Mouse (Mus musculus) stomach, embryonic 16.5 days (tissue): ENCODE results near the gene Rxra. TPM values are rescaled to one million over a fixed set of nuclear protein-coding genes. Genes with fewer than 3 reads are reported as not detected.

Source experiments
- ATAC-seq: fragments of 200-750 bp; cut with Nextera tagmentation; 2 replicates; pipeline ENCODE4 v1.8.0; 2017; ENCODE audit warnings: moderate number of reproducible peaks, moderate TSS enrichment; ENCODE audit not compliant: insufficient read depth, low FRiP score
- H3K27ac ChIP-seq: fragments of 300-500 bp; sonication (generic); 2 replicates; pipeline ENCODE4 v1.5.1; 2014; ENCODE audit warnings: low read length
- H3K27me3 ChIP-seq: fragments of 300-500 bp; sonication (generic); 2 replicates; pipeline ENCODE4 v1.6.1; 2014; ENCODE audit warnings: low read length, control low read depth, mixed read lengths; ENCODE audit not compliant: control insufficient read depth, insufficient read depth
- H3K36me3 ChIP-seq: fragments of 300-500 bp; sonication (generic); 2 replicates; pipeline ENCODE4 v1.6.1; 2014; ENCODE audit warnings: low read length; ENCODE audit not compliant: control insufficient read depth, insufficient read depth
- H3K4me1 ChIP-seq: fragments of 300-500 bp; sonication (generic); 2 replicates; pipeline ENCODE4 v1.6.1; 2014; ENCODE audit warnings: low read length, control low read depth, mixed read lengths; ENCODE audit not compliant: control insufficient read depth, insufficient read depth
- H3K4me2 ChIP-seq: fragments of 300-500 bp; sonication (generic); 2 replicates; pipeline ENCODE4 v1.6.1; 2014; ENCODE audit warnings: low read depth, low read length, mixed read lengths
- H3K4me3 ChIP-seq: fragments of 300-500 bp; sonication (generic); replicated peaks from 2 replicates; pipeline ENCODE4 v1.5.1; 2014; ENCODE audit warnings: mild to moderate bottlenecking, low read length
- H3K9ac ChIP-seq: fragments of 300-500 bp; sonication (generic); 2 replicates; pipeline ENCODE4 v1.6.1; 2014; ENCODE audit warnings: low read length
- H3K9me3 ChIP-seq: fragments of 300-500 bp; sonication (generic); replicated peaks from 2 replicates; pipeline ENCODE4 v1.6.1; 2016; ENCODE audit warnings: low read length, control low read depth; ENCODE audit not compliant: control insufficient read depth
- WGBS: fragments of 180-500 bp; shearing (Covaris S2); extraction: QIAGEN DNeasy Blood & Tissue Kit; methylation state at CpG from one replicate; pipeline ENCODE4 v1.1.7; 2014; 5-methylcytosine and 5-hydroxymethylcytosine counted together
- polyA plus RNA-seq: library from polyadenylated mRNA; unstranded; fragments of >200 nt; fragmentation: Nextera tagmentation; extraction: Ambion mirVana; gene quantifications from 2 replicates; pipeline ENCODE4 v1.2.1, GENCODE M21; 2015

Gene Rxra
- polyA plus RNA-seq, 1 experiment from 2014 or later = 11.9 TPM

DNA sequence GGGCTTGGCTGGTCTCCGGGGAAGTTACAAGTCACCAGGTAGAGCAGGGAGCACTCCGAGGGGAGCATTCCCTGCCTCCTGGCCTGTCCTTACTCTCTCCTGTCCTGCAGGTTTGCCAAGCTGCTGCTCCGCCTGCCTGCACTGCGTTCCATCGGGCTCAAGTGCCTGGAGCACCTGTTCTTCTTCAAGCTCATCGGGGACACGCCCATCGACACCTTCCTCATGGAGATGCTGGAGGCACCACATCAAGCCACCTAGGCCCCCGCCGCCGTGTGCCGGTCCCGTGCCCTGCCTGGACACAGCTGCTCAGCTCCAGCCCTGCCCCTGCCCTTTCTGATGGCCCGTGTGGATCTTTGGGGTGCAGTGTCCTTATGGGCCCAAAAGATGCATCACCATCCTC, 83.2 kb downstream of the Rxra start:
- Histone ChIP-seq H3K36me3 (peaks cover 15% of the 10 kb centered on the region), H3K4me2 (no peak overlapping the region), H3K27ac (peak overlapping the region; percentile 87), H3K4me3 (no peak overlapping the region), H3K9me3 (no peaks in the 10 kb centered on the region), H3K27me3 (no peaks in the 10 kb centered on the region), H3K4me1 (peaks cover 28% of the 10 kb centered on the region), H3K9ac (no peak overlapping the region)
- no peak for ATAC-seq
- WGBS = 87% methylated on average over 14 of the region's 14 CpGs

DNA sequence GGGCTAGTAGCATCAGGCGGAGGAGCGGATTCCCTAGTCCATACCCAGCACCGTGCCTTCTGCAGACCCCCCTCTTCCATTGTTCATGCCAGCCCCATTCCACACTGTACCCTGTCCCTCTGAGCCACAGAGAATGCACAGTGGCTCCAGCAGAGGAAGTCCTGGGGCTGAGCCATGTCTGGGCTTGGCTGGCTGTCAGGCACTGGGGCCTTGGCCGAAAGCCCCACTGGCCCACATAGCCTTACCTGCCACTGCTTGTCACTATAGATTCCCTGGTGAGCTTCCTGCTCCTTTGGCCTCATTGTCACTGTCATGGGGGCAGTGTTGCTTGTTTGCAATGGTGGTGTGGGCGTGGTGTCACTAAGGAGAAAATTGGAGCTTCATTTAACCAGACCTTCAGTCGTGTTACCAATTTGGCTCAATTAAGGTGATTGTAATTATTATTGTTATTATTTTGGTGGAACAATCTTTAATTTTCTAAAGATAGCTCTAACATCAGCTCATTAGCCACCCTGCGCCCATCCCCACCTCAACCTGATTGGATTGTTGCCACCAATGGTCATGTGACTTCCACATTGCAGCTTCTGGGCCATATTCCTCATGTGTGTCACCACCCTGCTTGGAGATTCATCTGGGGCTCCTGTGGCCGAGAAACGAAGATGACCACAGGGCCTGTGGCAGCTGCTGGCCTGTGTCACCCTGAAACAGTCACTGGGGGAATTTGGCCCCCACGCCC, 85.2 kb downstream of the Rxra start:
- no peak overlapping the region for H3K9ac ChIP-seq
- no peak overlapping the region for H3K4me3 ChIP-seq
- H3K9me3 ChIP-seq = no peaks in the 10 kb centered on the region
- no peak for ATAC-seq
- H3K27me3 ChIP-seq = no peaks in the 10 kb centered on the region
- H3K36me3 ChIP-seq = peaks cover 7% of the 10 kb centered on the region; the same call in 1 of the 2 replicates
- 91% methylated on average over 10 of the region's 10 CpGs for WGBS
- H3K4me2 ChIP-seq = no peak overlapping the region
- no peak overlapping the region for H3K27ac ChIP-seq
- H3K4me1 ChIP-seq = peaks cover 32% of the 10 kb centered on the region

DNA sequence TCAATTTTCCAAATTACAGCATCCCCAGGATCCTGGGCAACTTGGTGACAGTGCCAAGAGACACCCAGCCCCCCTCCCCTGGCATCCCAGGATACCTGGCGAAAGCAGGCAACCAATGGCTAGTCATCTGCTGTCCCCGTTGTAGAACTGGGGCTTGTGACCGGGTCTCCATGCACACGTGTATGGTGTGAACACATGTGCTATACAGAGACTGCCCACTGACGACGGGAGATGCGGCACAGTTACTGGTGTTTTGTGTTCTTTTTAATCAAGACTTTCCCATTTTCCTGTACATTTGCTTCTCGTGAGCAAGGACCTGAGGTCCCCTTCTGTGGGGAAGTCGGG, 85.7 kb downstream of the Rxra start:
- H3K9ac ChIP-seq = no peak overlapping the region
- no peaks in the 10 kb centered on the region for H3K9me3 ChIP-seq
- H3K4me2 ChIP-seq = no peak overlapping the region
- H3K4me3 ChIP-seq = no peak overlapping the region
- no peak overlapping the region for H3K27ac ChIP-seq
- H3K36me3 ChIP-seq = peaks cover 4% of the 10 kb centered on the region; the same call in 1 of the 2 replicates
- no peaks in the 10 kb centered on the region for H3K27me3 ChIP-seq
- 88% methylated on average over 9 of the region's 9 CpGs for WGBS
- peaks cover 32% of the 10 kb centered on the region for H3K4me1 ChIP-seq
- ATAC-seq = no peak

DNA sequence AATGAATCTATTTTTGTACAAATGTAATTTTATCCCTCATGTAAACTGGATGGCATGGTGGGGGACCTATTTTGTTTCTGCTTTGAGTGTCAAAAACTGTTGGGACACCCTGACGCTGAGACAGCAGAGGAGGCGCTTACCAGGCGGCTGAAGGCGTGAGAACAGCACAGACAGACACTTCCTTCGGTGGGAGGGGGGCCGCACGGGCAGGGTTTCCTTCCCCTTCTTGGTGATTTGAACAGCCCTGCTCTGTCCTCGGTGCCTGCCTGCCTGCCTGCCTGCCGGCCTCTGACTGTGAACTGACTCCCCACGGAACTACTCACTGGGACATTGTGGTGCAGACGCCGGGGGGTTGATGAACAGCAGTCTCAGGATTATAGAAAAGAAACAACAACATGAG, 86.3 kb downstream of the Rxra start:
- H3K4me3 ChIP-seq = no peak overlapping the region
- no peak overlapping the region for H3K4me2 ChIP-seq
- no peak overlapping the region for H3K27ac ChIP-seq
- WGBS = 60% methylated on average over 12 of the region's 12 CpGs
- H3K27me3 ChIP-seq = no peaks in the 10 kb centered on the region
- H3K4me1 ChIP-seq = peaks cover 28% of the 10 kb centered on the region
- peaks cover 4% of the 10 kb centered on the region; the same call in 1 of the 2 replicates for H3K36me3 ChIP-seq
- ATAC-seq = no peak
- no peaks in the 10 kb centered on the region for H3K9me3 ChIP-seq
- H3K9ac ChIP-seq = no peak overlapping the region

DNA sequence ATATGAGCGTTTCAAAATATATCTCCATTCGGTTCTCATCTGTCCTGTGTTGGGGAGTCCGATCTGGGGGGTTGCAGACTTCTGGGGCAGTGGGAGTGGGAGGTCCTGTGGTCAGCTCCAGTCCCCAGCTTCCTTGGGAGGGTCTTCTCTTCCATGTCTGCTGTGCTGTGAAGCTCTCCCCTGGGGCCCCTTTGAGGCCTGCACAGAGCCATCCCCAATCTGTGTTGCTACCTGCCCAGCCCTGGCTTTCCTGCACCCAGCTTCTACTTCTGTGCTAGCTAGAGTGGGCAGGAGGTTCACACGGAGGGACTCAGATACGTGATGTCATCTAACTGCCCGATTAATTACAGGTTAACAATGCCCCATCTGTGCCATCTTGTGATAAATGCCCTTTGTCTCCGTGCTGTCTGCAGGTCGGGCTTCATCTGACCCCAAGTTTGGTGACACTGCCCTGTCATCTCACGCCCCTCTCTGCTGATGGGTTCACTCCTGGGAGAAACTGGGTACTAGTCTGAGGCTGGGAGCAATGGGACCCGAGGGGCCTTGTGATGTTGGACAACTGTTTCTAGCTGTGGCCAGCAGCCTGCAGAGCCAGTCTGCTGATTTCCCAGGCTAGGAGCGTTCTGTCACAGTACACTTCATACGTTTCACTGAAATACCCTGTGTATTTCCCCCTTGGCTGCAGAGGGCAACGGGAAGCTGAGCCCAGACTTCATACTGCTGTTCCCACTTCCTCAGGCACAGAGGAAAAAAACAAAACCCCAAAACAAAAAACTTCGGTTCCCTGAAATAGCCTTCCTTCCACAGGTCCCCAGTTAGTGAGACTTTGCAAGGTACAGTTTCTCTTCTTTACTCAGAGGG, 86.9 kb downstream of the Rxra start:
- Histone ChIP-seq H3K27ac (0 out of 2 replicates have a peak overlapping the region, but pooled peaks have one; percentile 12), H3K4me3 (no peak overlapping the region), H3K9ac (no peak overlapping the region), H3K27me3 (no peaks in the 10 kb centered on the region), H3K4me1 (peaks cover 22% of the 10 kb centered on the region), H3K36me3 (peaks cover 4% of the 10 kb centered on the region; the same call in 1 of the 2 replicates), H3K9me3 (no peaks in the 10 kb centered on the region), H3K4me2 (no peak overlapping the region)
- ATAC-seq = no peak
- WGBS = 67% methylated on average over 14 of the region's 14 CpGs

DNA sequence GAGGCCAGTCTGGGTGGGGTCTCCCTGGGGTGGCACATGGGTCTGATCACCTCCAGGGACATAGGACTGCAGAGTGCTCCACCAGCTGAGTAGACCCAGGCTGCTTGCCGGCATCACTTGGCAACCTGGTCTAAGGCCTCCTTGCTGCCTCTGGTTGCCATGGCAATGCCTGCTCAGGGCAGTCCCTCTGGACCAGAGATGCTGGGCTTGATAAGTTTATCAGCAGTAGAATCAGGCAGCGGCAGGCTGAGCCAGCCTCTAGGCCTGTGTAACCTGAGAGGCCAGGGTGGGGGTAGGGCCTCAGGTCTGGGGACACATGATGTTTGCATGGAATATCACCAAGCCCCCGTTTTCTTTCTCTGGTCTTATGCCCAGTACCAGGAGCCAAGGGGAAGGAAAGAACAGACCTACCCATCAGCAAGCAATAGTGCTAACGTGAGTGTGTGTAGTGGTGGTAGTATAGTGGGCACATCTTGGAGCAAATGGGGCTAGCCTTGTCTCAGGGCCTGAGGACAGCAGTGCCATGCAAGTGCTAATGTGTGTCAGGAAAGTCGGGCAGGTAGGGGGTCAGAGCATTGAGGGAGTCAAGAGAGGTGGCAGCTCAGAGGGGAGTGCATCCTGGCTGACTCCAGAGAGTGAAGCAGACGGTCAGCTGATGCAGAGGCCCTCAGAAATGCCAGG, 88.2 kb downstream of the Rxra start:
- Histone ChIP-seq H3K27ac (no peak overlapping the region), H3K4me2 (no peak overlapping the region), H3K4me3 (no peak overlapping the region), H3K27me3 (no peaks in the 10 kb centered on the region), H3K36me3 (peaks cover 4% of the 10 kb centered on the region; the same call in 1 of the 2 replicates), H3K9me3 (no peaks in the 10 kb centered on the region), H3K4me1 (peaks cover 10% of the 10 kb centered on the region; the same call in 1 of the 2 replicates), H3K9ac (0 out of 2 replicates have a peak overlapping the region, but pooled peaks have one; percentile 11)
- peak; percentile 43 for ATAC-seq
- 25% methylated on average over 6 of the region's 6 CpGs for WGBS

DNA sequence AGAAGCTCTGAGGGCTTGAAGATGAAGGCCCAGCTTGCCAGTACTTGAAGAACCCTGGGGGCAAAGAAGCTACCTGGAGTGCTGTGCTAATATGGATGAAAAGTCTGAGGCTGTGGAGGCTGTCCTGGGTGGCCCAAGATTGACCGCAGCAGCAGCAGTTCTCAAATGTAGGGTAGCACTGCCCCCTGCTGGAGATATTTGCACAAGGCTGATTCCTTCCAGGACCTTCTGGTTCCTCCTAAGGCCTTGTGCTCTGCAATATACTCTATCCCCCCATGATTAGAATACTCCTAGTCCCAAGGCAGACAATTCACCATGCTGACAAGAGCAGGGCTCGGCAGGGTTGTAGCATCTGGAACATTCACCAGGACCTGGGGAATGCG, 88.7 kb downstream of the Rxra start:
- Histone ChIP-seq H3K9me3 (no peaks in the 10 kb centered on the region), H3K27ac (no peak overlapping the region), H3K4me3 (no peak overlapping the region), H3K27me3 (no peaks in the 10 kb centered on the region), H3K9ac (0 out of 2 replicates have a peak overlapping the region, but pooled peaks have one; percentile 9), H3K4me2 (no peak overlapping the region), H3K36me3 (peaks cover under 1% of the 10 kb centered on the region; the same call in 1 of the 2 replicates), H3K4me1 (peaks cover 7% of the 10 kb centered on the region; the same call in 1 of the 2 replicates)
- 28% methylated on average over 3 of the region's 3 CpGs for WGBS
- ATAC-seq = peak; percentile 72

DNA sequence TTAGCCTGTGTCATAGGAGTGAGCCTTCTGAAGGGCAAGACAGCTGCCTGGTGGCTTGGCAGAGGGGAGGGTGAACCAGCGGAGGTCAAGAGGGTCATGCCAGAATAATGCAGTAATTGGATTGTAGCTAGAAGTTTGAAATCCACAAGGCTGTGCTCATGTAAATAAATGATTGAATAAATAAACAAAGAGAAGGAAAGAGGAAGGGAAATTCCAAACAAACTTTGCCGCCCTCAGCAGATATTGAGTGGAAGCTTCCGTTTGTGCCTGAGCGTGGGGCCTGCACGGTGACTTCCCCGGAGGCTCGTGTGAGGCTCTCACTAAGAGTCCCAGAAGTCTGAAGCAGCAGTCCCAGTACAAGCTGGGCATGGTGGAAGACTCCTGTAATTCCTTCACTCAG, 91.5 kb downstream of the Rxra start:
- Histone ChIP-seq H3K36me3 (no peaks in the 10 kb centered on the region), H3K9ac (no peak overlapping the region), H3K27ac (no peak overlapping the region), H3K4me3 (no peak overlapping the region), H3K27me3 (no peaks in the 10 kb centered on the region), H3K4me1 (peaks cover 13% of the 10 kb centered on the region; the same call in 1 of the 2 replicates), H3K9me3 (no peaks in the 10 kb centered on the region), H3K4me2 (no peak overlapping the region)
- 32% methylated on average over 7 of the region's 7 CpGs for WGBS
- no peak for ATAC-seq
